Mouse (Mus musculus): Measurements from ENCODE around the gene Atp13a3.

DNA sequence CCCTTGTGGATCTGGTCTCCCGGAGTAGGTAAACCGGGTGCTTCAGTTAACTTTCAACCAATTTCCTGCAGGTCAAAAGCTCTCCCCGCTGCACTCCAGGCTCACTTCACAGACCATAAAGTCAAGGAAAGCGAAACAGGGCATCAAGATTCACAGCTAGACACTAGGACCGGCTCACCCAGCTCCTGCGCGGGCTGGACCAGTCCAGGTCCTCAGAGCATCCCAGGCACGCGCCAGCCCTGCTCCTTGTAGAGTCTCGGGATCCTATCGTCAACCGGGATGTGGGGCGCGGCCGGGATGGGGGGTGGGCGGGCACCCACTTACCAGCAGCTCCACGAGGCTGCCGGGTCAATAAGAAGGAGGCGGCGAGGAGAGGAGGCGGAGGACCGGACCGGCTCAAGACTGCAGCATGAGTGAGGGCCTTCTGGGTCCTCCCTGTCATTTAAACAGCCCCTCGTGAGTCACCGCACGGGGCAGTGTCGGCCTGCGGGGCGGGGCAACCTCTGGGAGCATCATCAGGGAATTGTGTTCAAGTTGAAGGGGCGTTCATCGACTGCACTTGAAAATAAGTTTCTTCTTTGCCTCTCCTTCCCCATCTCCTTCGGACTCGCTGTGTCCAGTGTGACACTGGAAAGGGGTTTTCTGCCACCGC lies 122.8 kb downstream of the Atp13a3 start, which contains the start of gene Lrrc15:
- TF ChIP-seq GATA1 (IDR thresholded peaks at IDR 0.05; ENCODE audit: borderline replicate concordance, low read length) (no peak), FLI1 (IDR thresholded peaks at IDR 0.05; ENCODE audit: low read length) (no peak)
